Mouse (Mus musculus) brain, adult 2 months (tissue): Measurements from ENCODE around the gene Abl1.
A peak's percentile ranks its signal among the peaks of the same experiment; 100 is the strongest.

Experiments
- DNase-seq: peaks from one replicate; pipeline ENCODE4 v3.0.0; 2011; ENCODE audit warnings: low read depth, low spot score

Gene Abl1

GRCm38 (mm10) chr2:31689045-31689444 lies 869 bp downstream of the Abl1 start:
- peak; percentile 29 for DNase-seq

GRCm38 (mm10) chr2:31690063-31690462 lies 1.9 kb downstream of the Abl1 start:
- DNase-seq: no peak

GRCm38 (mm10) chr2:31698209-31698608 lies 10.0 kb downstream of the Abl1 start:
- no peak for DNase-seq

GRCm38 (mm10) chr2:31700545-31701446 lies 12.6 kb downstream of the Abl1 start:
- peak; percentile 22 for DNase-seq

GRCm38 (mm10) chr2:31703226-31703625 lies 15.1 kb downstream of the Abl1 start:
- no peak for DNase-seq

- DNase-seq: no peak
Observed at GRCm38 (mm10) chr2:31705914-31706313, 17.7 kb downstream of the Abl1 start.

GRCm38 (mm10) chr2:31706531-31706930 lies 18.4 kb downstream of the Abl1 start:
- DNase-seq: no peak

GRCm38 (mm10) chr2:31712716-31713115 lies 24.5 kb downstream of the Abl1 start:
- no peak for DNase-seq

- no peak for DNase-seq
Observed at GRCm38 (mm10) chr2:31713813-31714212, 25.6 kb downstream of the Abl1 start.

GRCm38 (mm10) chr2:31714780-31715179 lies 26.6 kb downstream of the Abl1 start:
- DNase-seq: no peak

- DNase-seq: peak; percentile 83
Observed at GRCm38 (mm10) chr2:31715985-31716384, 27.8 kb downstream of the Abl1 start.

GRCm38 (mm10) chr2:31719202-31719880 lies 31.2 kb downstream of the Abl1 start:
- no peak for DNase-seq

GRCm38 (mm10) chr2:31719944-31720343 lies 31.8 kb downstream of the Abl1 start:
- DNase-seq: peak; percentile 39

GRCm38 (mm10) chr2:31720783-31721182 lies 32.6 kb downstream of the Abl1 start:
- peak; percentile 50 for DNase-seq

GRCm38 (mm10) chr2:31724730-31725490 lies 36.7 kb downstream of the Abl1 start:
- DNase-seq: no peak

- DNase-seq: peak; percentile 72
Observed at GRCm38 (mm10) chr2:31727576-31728277, 39.6 kb downstream of the Abl1 start.

GRCm38 (mm10) chr2:31730640-31731039 lies 42.5 kb downstream of the Abl1 start:
- no peak for DNase-seq

- no peak for DNase-seq
Observed at GRCm38 (mm10) chr2:31732497-31732896, 44.3 kb downstream of the Abl1 start.

GRCm38 (mm10) chr2:31733558-31733957 lies 45.4 kb downstream of the Abl1 start:
- peak; percentile 25 for DNase-seq

GRCm38 (mm10) chr2:31739041-31739440 lies 50.9 kb downstream of the Abl1 start:
- DNase-seq: no peak

GRCm38 (mm10) chr2:31741728-31742127 lies 53.6 kb downstream of the Abl1 start:
- peak; percentile 61 for DNase-seq
